Mouse (Mus musculus): Measurements from ENCODE around the gene Gm45261. TPM values are rescaled to one million over a fixed set of nuclear protein-coding genes. Genes with fewer than 3 reads are reported as not detected.

The Gm45261 gene
- polyA plus RNA-seq, 2 experiments = not detected

DNA sequence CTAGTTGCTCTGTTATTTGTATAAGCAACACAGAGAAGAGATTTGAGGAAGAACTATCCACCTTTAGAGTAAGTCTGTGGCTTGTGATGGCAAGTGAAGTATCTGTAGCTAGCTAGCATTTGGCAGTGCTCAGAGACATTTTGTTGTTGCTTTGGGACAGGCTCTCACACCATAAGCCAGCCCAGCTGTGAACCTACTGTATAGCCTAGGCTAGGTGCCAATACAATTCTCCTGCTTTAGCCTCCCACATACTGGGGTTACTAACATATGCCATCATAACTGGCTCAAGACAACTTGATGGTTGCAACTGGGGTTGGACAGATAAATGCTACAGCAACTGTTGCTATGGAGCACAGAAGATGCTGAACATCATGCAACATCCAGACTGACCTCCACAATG is 1.8 kb downstream of the Gm45261 start:
- no peak for ATAC-seq (ENCODE audit: insufficient read depth)
- no peak for TF ChIP-seq CTCF (IDR thresholded peaks at IDR 0.05; ENCODE audit: low read depth)

DNA sequence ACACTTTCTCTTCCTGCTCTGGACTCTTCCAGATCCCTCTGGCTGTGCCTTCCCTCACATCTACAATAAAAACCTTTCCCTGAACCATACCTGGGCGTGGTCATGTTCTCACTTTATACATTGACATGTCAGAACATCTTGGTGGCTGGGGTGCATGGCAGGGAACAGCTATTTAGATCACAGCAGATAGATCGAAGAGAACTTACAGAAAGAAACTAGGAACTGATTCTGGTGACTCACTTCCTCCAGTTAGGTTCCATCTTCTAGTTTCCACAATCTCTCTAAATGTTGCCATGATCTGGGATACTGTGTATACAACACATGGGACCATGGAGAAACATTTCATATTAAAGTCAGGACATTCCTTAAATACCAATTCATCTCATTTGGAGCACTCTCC is 7.3 kb downstream of the Gm45261 start:
- 31% methylated on average over 2 of the region's 2 CpGs for WGBS (ENCODE audit: insufficient replicate concordance)
- ATAC-seq (ENCODE audit: insufficient read depth) (no peak), DNase-seq (ENCODE audit: low read depth in 3 of 3, low spot score in 3 of 3) (peak in 1 of 3 experiments; percentile 2)

More for the DNA sequence above, 1.8 kb downstream of the Gm45261 start:
- H3K4me2 ChIP-seq (ENCODE audit: low read depth) = no peak overlapping the region
- no peak overlapping the region for H3K27ac ChIP-seq
- no peak overlapping the region for H3K4me3 ChIP-seq (ENCODE audit: insufficient read depth in 1 of 2, low read depth in 2 of 2, low read length in 2 of 2)
- no peaks in the 10 kb centered on the region for H3K27me3 ChIP-seq (ENCODE audit: control insufficient read depth, insufficient read depth, low read length)
- no peak for DNase-seq (ENCODE audit: low read depth in 3 of 3, low spot score in 3 of 3)
- no peaks in the 10 kb centered on the region for H3K36me3 ChIP-seq (replicated peaks; ENCODE audit: control insufficient read depth, insufficient read depth, low read depth)
- no peaks in the 10 kb centered on the region for H3K4me1 ChIP-seq (replicated peaks; ENCODE audit: control insufficient read depth in 2 of 2, insufficient read depth in 2 of 2, low read length in 1 of 2)
- H3K9ac ChIP-seq (replicated peaks) = no peak overlapping the region
- no peaks in the 10 kb centered on the region for H3K9me3 ChIP-seq (ENCODE audit: control insufficient read depth, low read length)

DNA sequence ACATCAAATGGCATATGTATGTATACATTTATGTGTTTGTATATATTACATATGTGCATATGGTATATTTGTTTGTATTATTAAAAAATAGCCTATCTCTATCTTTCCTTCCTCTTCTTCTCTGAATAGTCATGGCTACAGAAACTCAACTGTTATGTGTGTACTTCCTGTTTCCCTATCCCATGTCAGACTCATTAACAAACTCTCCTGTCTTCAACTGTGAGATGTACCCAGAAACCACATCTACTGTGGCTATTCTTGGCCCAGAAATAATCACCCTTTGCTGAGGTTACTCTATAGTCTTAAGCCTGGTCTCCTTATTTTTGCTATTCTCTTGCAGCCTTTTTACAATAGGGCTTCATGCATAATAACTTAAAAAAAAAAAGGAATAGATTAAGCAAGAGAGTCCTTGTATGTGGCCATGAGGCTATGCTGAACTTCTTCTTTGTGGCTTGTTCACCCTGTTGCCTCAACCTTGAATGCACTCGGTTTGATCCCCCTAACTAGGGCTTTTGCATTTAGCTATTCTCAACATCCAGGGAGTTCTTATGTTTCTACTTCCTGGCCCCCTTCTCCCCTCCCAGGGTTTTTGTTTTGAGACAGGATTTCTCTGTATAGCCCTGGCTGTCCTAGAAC is 9.2 kb downstream of the Gm45261 start:
- Histone ChIP-seq H3K27me3 (ENCODE audit: control insufficient read depth, insufficient read depth, low read length) (no peaks in the 10 kb centered on the region), H3K4me1 (replicated peaks; ENCODE audit: control insufficient read depth in 2 of 2, insufficient read depth in 2 of 2, low read length in 1 of 2) (peaks cover 0 to 1% of the 10 kb centered on the region in 2 experiments; a peak in 1 of 4 replicates), H3K4me3 (ENCODE audit: insufficient read depth in 1 of 2, low read depth in 2 of 2, low read length in 2 of 2) (no peak overlapping the region), H3K4me2 (ENCODE audit: low read depth) (no peak overlapping the region), H3K9ac (replicated peaks) (no peak overlapping the region), H3K36me3 (replicated peaks; ENCODE audit: control insufficient read depth, insufficient read depth, low read depth) (no peaks in the 10 kb centered on the region), H3K27ac (no peak overlapping the region), H3K9me3 (ENCODE audit: control insufficient read depth, low read length) (no peaks in the 10 kb centered on the region)
- DNase-seq (ENCODE audit: low read depth in 3 of 3, low spot score in 3 of 3) (no peak), ATAC-seq (ENCODE audit: insufficient read depth) (no peak)
- TF ChIP-seq CTCF (IDR thresholded peaks at IDR 0.05; ENCODE audit: low read depth) (no peak), EP300 (IDR thresholded peaks at IDR 0.05; ENCODE audit: low read depth) (no peak)
- WGBS (ENCODE audit: insufficient replicate concordance) = 11% methylated on average over 1 of the region's 1 CpGs

More for the DNA sequence above, 7.3 kb downstream of the Gm45261 start:
- Histone ChIP-seq H3K9me3 (ENCODE audit: control insufficient read depth, low read length) (no peaks in the 10 kb centered on the region), H3K4me2 (ENCODE audit: low read depth) (no peak overlapping the region), H3K9ac (replicated peaks) (no peak overlapping the region), H3K4me1 (replicated peaks; ENCODE audit: control insufficient read depth in 2 of 2, insufficient read depth in 2 of 2, low read length in 1 of 2) (no peaks in the 10 kb centered on the region), H3K36me3 (replicated peaks; ENCODE audit: control insufficient read depth, insufficient read depth, low read depth) (no peaks in the 10 kb centered on the region), H3K27ac (no peak overlapping the region), H3K4me3 (ENCODE audit: insufficient read depth in 1 of 2, low read depth in 2 of 2, low read length in 2 of 2) (no peak overlapping the region), H3K27me3 (ENCODE audit: control insufficient read depth, insufficient read depth, low read length) (no peaks in the 10 kb centered on the region)
- TF ChIP-seq EP300 (IDR thresholded peaks at IDR 0.05; ENCODE audit: low read depth) (no peak), CTCF (IDR thresholded peaks at IDR 0.05; ENCODE audit: low read depth) (no peak)

DNA sequence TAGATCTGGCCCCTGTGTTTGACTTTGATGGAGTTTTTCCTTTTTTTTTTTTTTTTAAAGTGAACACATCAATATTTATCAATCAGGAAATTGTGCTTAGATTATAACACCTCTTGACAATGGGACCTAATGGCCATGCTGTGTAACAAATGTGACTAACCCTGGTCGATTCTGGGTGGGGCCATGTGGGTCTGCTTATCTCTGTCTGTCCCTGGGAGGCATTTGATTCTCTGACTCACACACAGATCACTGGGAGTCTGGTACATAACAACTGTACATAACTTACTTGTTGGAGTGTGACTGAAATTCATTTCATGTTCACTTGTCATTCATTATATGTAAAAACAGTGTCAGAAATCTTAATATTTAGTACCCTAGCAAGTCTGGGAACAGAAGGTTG is 13.7 kb downstream of the Gm45261 start:
- 6% methylated on average over 1 of the region's 1 CpGs for WGBS (ENCODE audit: insufficient replicate concordance)
- H3K4me3 ChIP-seq (ENCODE audit: insufficient read depth in 1 of 2, low read depth in 2 of 2, low read length in 2 of 2) = no peak overlapping the region
- no peaks in the 10 kb centered on the region for H3K36me3 ChIP-seq (replicated peaks; ENCODE audit: control insufficient read depth, insufficient read depth, low read depth)
- no peak overlapping the region for H3K27ac ChIP-seq
- H3K9me3 ChIP-seq (ENCODE audit: control insufficient read depth, low read length) = no peaks in the 10 kb centered on the region
- no peak overlapping the region for H3K9ac ChIP-seq (replicated peaks)
- ATAC-seq (ENCODE audit: insufficient read depth) (no peak), DNase-seq (ENCODE audit: low read depth in 3 of 3, low spot score in 3 of 3) (no peak)
- no peaks in the 10 kb centered on the region for H3K27me3 ChIP-seq (ENCODE audit: control insufficient read depth, insufficient read depth, low read length)
- H3K4me1 ChIP-seq (replicated peaks; ENCODE audit: control insufficient read depth in 2 of 2, insufficient read depth in 2 of 2, low read length in 1 of 2) = peaks cover 0 to 2% of the 10 kb centered on the region in 2 experiments; a peak in 1 of 4 replicates
- TF ChIP-seq EP300 (IDR thresholded peaks at IDR 0.05; ENCODE audit: low read depth) (no peak), CTCF (IDR thresholded peaks at IDR 0.05; ENCODE audit: low read depth) (no peak)
- H3K4me2 ChIP-seq (ENCODE audit: low read depth) = no peak overlapping the region

DNA sequence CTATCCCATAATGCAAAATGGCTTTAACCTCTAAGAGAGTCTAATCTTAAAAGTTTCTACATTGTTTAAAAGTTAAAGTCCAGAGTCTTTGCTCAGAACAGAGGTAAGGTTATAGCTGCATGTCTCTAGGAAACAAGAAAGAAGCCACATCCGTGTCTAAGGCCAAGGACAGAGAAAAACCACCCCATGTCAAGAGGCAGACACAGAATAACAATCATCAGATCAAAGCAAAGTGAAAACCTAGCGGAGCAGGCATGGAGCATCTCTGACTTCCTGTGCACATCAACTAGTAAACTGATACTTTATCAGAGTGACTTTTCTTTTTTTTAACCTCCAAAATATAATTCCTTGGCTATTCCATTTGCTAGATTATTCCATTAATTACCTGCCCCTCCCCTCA is 20.3 kb downstream of the Gm45261 start:
- Histone ChIP-seq H3K27me3 (ENCODE audit: control insufficient read depth, insufficient read depth, low read length) (no peaks in the 10 kb centered on the region), H3K9ac (replicated peaks) (no peak overlapping the region), H3K9me3 (ENCODE audit: control insufficient read depth, low read length) (no peaks in the 10 kb centered on the region), H3K4me2 (ENCODE audit: low read depth) (no peak overlapping the region), H3K4me3 (ENCODE audit: insufficient read depth in 1 of 2, low read depth in 2 of 2, low read length in 2 of 2) (no peak overlapping the region), H3K27ac (no peak overlapping the region), H3K4me1 (replicated peaks; ENCODE audit: control insufficient read depth in 2 of 2, insufficient read depth in 2 of 2, low read length in 1 of 2) (no peaks in the 10 kb centered on the region), H3K36me3 (replicated peaks; ENCODE audit: control insufficient read depth, insufficient read depth, low read depth) (no peaks in the 10 kb centered on the region)
- TF ChIP-seq EP300 (IDR thresholded peaks at IDR 0.05; ENCODE audit: low read depth) (no peak), CTCF (IDR thresholded peaks at IDR 0.05; ENCODE audit: low read depth) (no peak)
- ATAC-seq (ENCODE audit: insufficient read depth) = no peak
- WGBS (ENCODE audit: insufficient replicate concordance) = 44% methylated on average over 2 of the region's 2 CpGs
- no peak for DNase-seq (ENCODE audit: low read depth in 3 of 3, low spot score in 3 of 3)

All from liver, embryonic 14.5 days (tissue).